Mouse (Mus musculus): ENCODE results near the gene Slc22a18. TPM values are rescaled to one million over a fixed set of nuclear protein-coding genes. Genes with fewer than 3 reads are reported as not detected.

Slc22a18 gene
- total and polyA plus RNA-seq, 3 experiments = 0.48 to 2.0 (median 0.76) TPM

GRCm38 (mm10) chr7:143482541-143482940, 9.0 kb downstream of the Slc22a18 start:
- dilution Hi-C loops (cut with MboI; ENCODE audit: extremely low pct_ligation_motif_present, extremely low pct_unique_long_range_greater_than_20kb, low sequenced_read_pairs) = no loop called here

GRCm38 (mm10) chr7:143489735-143490134, 16.2 kb downstream of the Slc22a18 start:
- no peak overlapping the region for H3K27ac ChIP-seq (ENCODE audit: insufficient read depth, low read depth)
- no peak for DNase-seq (ENCODE audit: extremely low read depth)
- in situ Hi-C loops (cut with MboI; ENCODE audit: low pct_ligation_motif_present, low pct_unique_long_range_greater_than_20kb, low sequenced_read_pairs) (no loop called here), dilution Hi-C loops (cut with MboI; ENCODE audit: extremely low pct_ligation_motif_present, extremely low pct_unique_long_range_greater_than_20kb, low sequenced_read_pairs) (no loop called here)
- no peaks in the 10 kb centered on the region for H3K36me3 ChIP-seq (replicated peaks in 1 of 2; ENCODE audit: control insufficient read depth in 1 of 2, insufficient read depth in 1 of 2, low read length in 1 of 2)
- H3K9me3 ChIP-seq (replicated peaks; ENCODE audit: low read length) = no peaks in the 10 kb centered on the region
- H3K4me2 ChIP-seq (ENCODE audit: insufficient read depth, low read depth, poor library complexity, severe bottlenecking) = no peak overlapping the region
- no peak overlapping the region for H3K4me3 ChIP-seq (replicated peaks in 1 of 3; ENCODE audit: low read depth in 2 of 3, low read length in 2 of 3, poor library complexity in 1 of 3)
- H3K27me3 ChIP-seq (replicated peaks) = peaks cover 82% of the 10 kb centered on the region
- TF ChIP-seq ZC3H11A (IDR thresholded peaks at IDR 0.05; ENCODE audit: low read depth, low read length) (no peak), ZMIZ1 (IDR thresholded peaks at IDR 0.05; ENCODE audit: low read depth, low read length) (no peak), UBTF (IDR thresholded peaks at IDR 0.05; ENCODE audit: low read depth, low read length) (no peak), CHD1 (IDR thresholded peaks at IDR 0.05; ENCODE audit: low read depth, low read length) (no peak), MAX (IDR thresholded peaks at IDR 0.05; ENCODE audit: low read length) (no peak), POLR2AphosphoS2 (IDR thresholded peaks at IDR 0.05; ENCODE audit: low read depth, low read length) (no peak), NRF1 (IDR thresholded peaks at IDR 0.05; ENCODE audit: low read depth, low read length) (no peak), EP300 (IDR thresholded peaks at IDR 0.05; ENCODE audit: low read length) (no peak), GABPA (IDR thresholded peaks at IDR 0.05; ENCODE audit: insufficient replicate concordance, low read depth, low read length) (no peak), SIN3A (IDR thresholded peaks at IDR 0.05; ENCODE audit: low read length) (no peak), USF1 (IDR thresholded peaks at IDR 0.05; ENCODE audit: low read depth, low read length) (no peak), JUN (IDR thresholded peaks at IDR 0.05; ENCODE audit: insufficient read depth, low read depth, low read length) (no peak), MEF2A (IDR thresholded peaks at IDR 0.05; ENCODE audit: borderline replicate concordance, low read depth, low read length) (no peak)
- no peaks in the 10 kb centered on the region for H3K79me2 ChIP-seq (replicated peaks; ENCODE audit: control insufficient read depth, extremely low read depth, insufficient read depth, poor library complexity, severe bottlenecking)
- no peak overlapping the region for H3K9ac ChIP-seq (ENCODE audit: insufficient read depth, low read depth)
- no peaks in the 10 kb centered on the region for H3K4me1 ChIP-seq (ENCODE audit: control insufficient read depth in 1 of 2, insufficient read depth in 2 of 2)

More at GRCm38 (mm10) chr7:143482541-143482940, 9.0 kb downstream of the Slc22a18 start:
- Histone ChIP-seq H3K4me2 (ENCODE audit: insufficient read depth, low read depth, poor library complexity, severe bottlenecking) (no peak overlapping the region), H3K9me3 (replicated peaks; ENCODE audit: low read length) (no peaks in the 10 kb centered on the region), H3K4me3 (replicated peaks in 1 of 3; ENCODE audit: low read depth in 2 of 3, low read length in 2 of 3, poor library complexity in 1 of 3) (no peak overlapping the region), H3K79me2 (replicated peaks; ENCODE audit: control insufficient read depth, extremely low read depth, insufficient read depth, poor library complexity, severe bottlenecking) (no peaks in the 10 kb centered on the region), H3K9ac (ENCODE audit: insufficient read depth, low read depth) (no peak overlapping the region), H3K27me3 (replicated peaks) (peaks cover 80% of the 10 kb centered on the region), H3K27ac (ENCODE audit: insufficient read depth, low read depth) (no peak overlapping the region), H3K36me3 (replicated peaks in 1 of 2; ENCODE audit: control insufficient read depth in 1 of 2, insufficient read depth in 1 of 2, low read length in 1 of 2) (no peaks in the 10 kb centered on the region), H3K4me1 (ENCODE audit: control insufficient read depth in 1 of 2, insufficient read depth in 2 of 2) (no peaks in the 10 kb centered on the region)
- DNase-seq (ENCODE audit: extremely low read depth) = no peak
- TF ChIP-seq CHD2 (IDR thresholded peaks at IDR 0.05; ENCODE audit: low read length) (no peak), E2F4 (IDR thresholded peaks at IDR 0.05; ENCODE audit: insufficient replicate concordance, low read depth, low read length) (no peak), MAX (IDR thresholded peaks at IDR 0.05; ENCODE audit: low read length) (no peak), PAX5 (IDR thresholded peaks at IDR 0.05; ENCODE audit: low read length) (no peak), NRF1 (IDR thresholded peaks at IDR 0.05; ENCODE audit: low read depth, low read length) (no peak), TBP (conservative IDR thresholded peaks at IDR 0.05; ENCODE audit: low read depth, low read length) (no peak), JUND (conservative IDR thresholded peaks at IDR 0.05; ENCODE audit: low read depth, low read length) (no peak), RAD21 (IDR thresholded peaks at IDR 0.05; ENCODE audit: low read depth, low read length) (no peak), CTCF (conservative IDR thresholded peaks at IDR 0.05 in 1 of 2, IDR thresholded peaks at IDR 0.05 in 1 of 2; ENCODE audit: low read depth in 2 of 2, low read length in 2 of 2) (no peak), JUN (IDR thresholded peaks at IDR 0.05; ENCODE audit: insufficient read depth, low read depth, low read length) (no peak), USF2 (conservative IDR thresholded peaks at IDR 0.05; ENCODE audit: low read depth, low read length) (no peak), MAZ (IDR thresholded peaks at IDR 0.05; ENCODE audit: low read depth, low read length) (no peak), IRF4 (IDR thresholded peaks at IDR 0.05; ENCODE audit: low read depth, low read length) (no peak), UBTF (IDR thresholded peaks at IDR 0.05; ENCODE audit: low read depth, low read length) (no peak), MEF2A (IDR thresholded peaks at IDR 0.05; ENCODE audit: borderline replicate concordance, low read depth, low read length) (no peak), MXI1 (IDR thresholded peaks at IDR 0.05; ENCODE audit: low read depth, low read length) (no peak)
- in situ Hi-C loops (cut with MboI; ENCODE audit: low pct_ligation_motif_present, low pct_unique_long_range_greater_than_20kb, low sequenced_read_pairs) = no loop called here
